Mouse (Mus musculus): ENCODE data around the gene Glyat.

GRCm38 (mm10) chr19:12597073-12597405, 36.1 kb upstream of the Glyat start:
- TF ChIP-seq CTCF (IDR thresholded peaks at IDR 0.05; ENCODE audit: low read depth) (no peak), EP300 (optimal IDR thresholded peaks at IDR 0.05) (no peak)

All from stomach, postnatal 0 days (tissue).